Mouse (Mus musculus): ENCODE results near the gene Uri1. TPM values are rescaled to one million over a fixed set of nuclear protein-coding genes. Genes with fewer than 3 reads are reported as not detected.

Gene Uri1
- polyA plus RNA-seq, 1 experiment, result 205 TPM

GRCm38 (mm10) chr7:37916762-37917439 is 106.5 kb downstream of the Uri1 start:
- Histone ChIP-seq H3K36me3 (ENCODE audit: control insufficient read depth, insufficient read depth, low read length, poor library complexity, severe bottlenecking) (no peaks in the 10 kb centered on the region), H3K27me3 (ENCODE audit: control insufficient read depth, insufficient read depth, low read length, poor library complexity, severe bottlenecking) (no peaks in the 10 kb centered on the region), H3K9me3 (replicated peaks; ENCODE audit: control insufficient read depth, insufficient read depth, low read length, poor library complexity, severe bottlenecking) (no peaks in the 10 kb centered on the region), H3K9ac (ENCODE audit: low read depth, poor library complexity, severe bottlenecking) (no peak overlapping the region), H3K27ac (ENCODE audit: insufficient read depth, low read length) (no peak overlapping the region), H3K4me1 (ENCODE audit: control insufficient read depth, insufficient read depth, low read length) (no peaks in the 10 kb centered on the region), H3K4me3 (ENCODE audit: low read depth, low read length) (no peak overlapping the region)
- TF ChIP-seq POLR2A (IDR thresholded peaks at IDR 0.05; ENCODE audit: insufficient read depth, low read length) (no peak), CTCF (IDR thresholded peaks at IDR 0.05; ENCODE audit: low read depth, low read length) (no peak), EP300 (IDR thresholded peaks at IDR 0.05; ENCODE audit: insufficient read depth, low read depth, low read length) (no peak)

- Histone ChIP-seq H3K27me3 (ENCODE audit: control insufficient read depth, insufficient read depth, low read length, poor library complexity, severe bottlenecking) (no peaks in the 10 kb centered on the region), H3K4me3 (ENCODE audit: low read depth, low read length) (no peak overlapping the region), H3K9me3 (replicated peaks; ENCODE audit: control insufficient read depth, insufficient read depth, low read length, poor library complexity, severe bottlenecking) (no peaks in the 10 kb centered on the region), H3K9ac (ENCODE audit: low read depth, poor library complexity, severe bottlenecking) (no peak overlapping the region), H3K4me1 (ENCODE audit: control insufficient read depth, insufficient read depth, low read length) (no peaks in the 10 kb centered on the region), H3K36me3 (ENCODE audit: control insufficient read depth, insufficient read depth, low read length, poor library complexity, severe bottlenecking) (no peaks in the 10 kb centered on the region), H3K27ac (ENCODE audit: insufficient read depth, low read length) (no peak overlapping the region)
- TF ChIP-seq POLR2A (IDR thresholded peaks at IDR 0.05; ENCODE audit: insufficient read depth, low read length), result no peak
- TF ChIP-seq CTCF (IDR thresholded peaks at IDR 0.05; ENCODE audit: low read depth, low read length), result no peak
- no peak for TF ChIP-seq EP300 (IDR thresholded peaks at IDR 0.05; ENCODE audit: insufficient read depth, low read depth, low read length)
Observed at GRCm38 (mm10) chr7:37911802-37912122, 111.6 kb downstream of the Uri1 start.

- Histone ChIP-seq H3K36me3 (ENCODE audit: control insufficient read depth, insufficient read depth, low read length, poor library complexity, severe bottlenecking) (no peaks in the 10 kb centered on the region), H3K4me3 (ENCODE audit: low read depth, low read length) (no peak overlapping the region), H3K4me1 (ENCODE audit: control insufficient read depth, insufficient read depth, low read length) (no peaks in the 10 kb centered on the region), H3K27me3 (ENCODE audit: control insufficient read depth, insufficient read depth, low read length, poor library complexity, severe bottlenecking) (no peaks in the 10 kb centered on the region), H3K9me3 (replicated peaks; ENCODE audit: control insufficient read depth, insufficient read depth, low read length, poor library complexity, severe bottlenecking) (no peaks in the 10 kb centered on the region), H3K9ac (ENCODE audit: low read depth, poor library complexity, severe bottlenecking) (no peak overlapping the region), H3K27ac (ENCODE audit: insufficient read depth, low read length) (no peak overlapping the region)
- TF ChIP-seq CTCF (IDR thresholded peaks at IDR 0.05; ENCODE audit: low read depth, low read length) (no peak), EP300 (IDR thresholded peaks at IDR 0.05; ENCODE audit: insufficient read depth, low read depth, low read length) (no peak), POLR2A (IDR thresholded peaks at IDR 0.05; ENCODE audit: insufficient read depth, low read length) (no peak)
Observed at GRCm38 (mm10) chr7:37911114-37911801, 112.1 kb downstream of the Uri1 start.

GRCm38 (mm10) chr7:37910161-37910560 is 113.2 kb downstream of the Uri1 start:
- no peak overlapping the region for H3K27ac ChIP-seq (ENCODE audit: insufficient read depth, low read length)
- no peaks in the 10 kb centered on the region for H3K36me3 ChIP-seq (ENCODE audit: control insufficient read depth, insufficient read depth, low read length, poor library complexity, severe bottlenecking)
- H3K9me3 ChIP-seq (replicated peaks; ENCODE audit: control insufficient read depth, insufficient read depth, low read length, poor library complexity, severe bottlenecking), result no peaks in the 10 kb centered on the region
- H3K4me1 ChIP-seq (ENCODE audit: control insufficient read depth, insufficient read depth, low read length), result no peaks in the 10 kb centered on the region
- TF ChIP-seq POLR2A (IDR thresholded peaks at IDR 0.05; ENCODE audit: insufficient read depth, low read length), result no peak
- no peak for TF ChIP-seq CTCF (IDR thresholded peaks at IDR 0.05; ENCODE audit: low read depth, low read length)
- TF ChIP-seq EP300 (IDR thresholded peaks at IDR 0.05; ENCODE audit: insufficient read depth, low read depth, low read length), result no peak
- H3K4me3 ChIP-seq (ENCODE audit: low read depth, low read length), result no peak overlapping the region
- no peak overlapping the region for H3K9ac ChIP-seq (ENCODE audit: low read depth, poor library complexity, severe bottlenecking)
- H3K27me3 ChIP-seq (ENCODE audit: control insufficient read depth, insufficient read depth, low read length, poor library complexity, severe bottlenecking), result no peaks in the 10 kb centered on the region

Other genes with a start within 250 kb of the Uri1 start
- gene Zfp536, start 249.9 kb downstream of the Uri1 start, polyA plus RNA-seq (2011; ENCODE audit: insufficient read depth, insufficient read length, low read depth, missing spikeins), result not detected in 2 replicates
- 94.4 and 105 TPM in 2 replicates for gene Ccne1, start 84.0 kb upstream of the Uri1 start, polyA plus RNA-seq (2011; ENCODE audit: insufficient read depth, insufficient read length, low read depth, missing spikeins)
- gene 1600014C10Rik, start 159.7 kb upstream of the Uri1 start, polyA plus RNA-seq (2011; ENCODE audit: insufficient read depth, insufficient read length, low read depth, missing spikeins), result 5.3 and 7.0 TPM in 2 replicates
- gene Plekhf1, start 204.5 kb upstream of the Uri1 start, polyA plus RNA-seq (2011; ENCODE audit: insufficient read depth, insufficient read length, low read depth, missing spikeins), result 1.5 and 1.6 TPM in 2 replicates
- 44.6 and 52.4 TPM in 2 replicates for gene Pop4, start 247.9 kb upstream of the Uri1 start, polyA plus RNA-seq (2011; ENCODE audit: insufficient read depth, insufficient read length, low read depth, missing spikeins)